Mouse (Mus musculus): ENCODE data around the gene C77080.

Gene C77080

DNA sequence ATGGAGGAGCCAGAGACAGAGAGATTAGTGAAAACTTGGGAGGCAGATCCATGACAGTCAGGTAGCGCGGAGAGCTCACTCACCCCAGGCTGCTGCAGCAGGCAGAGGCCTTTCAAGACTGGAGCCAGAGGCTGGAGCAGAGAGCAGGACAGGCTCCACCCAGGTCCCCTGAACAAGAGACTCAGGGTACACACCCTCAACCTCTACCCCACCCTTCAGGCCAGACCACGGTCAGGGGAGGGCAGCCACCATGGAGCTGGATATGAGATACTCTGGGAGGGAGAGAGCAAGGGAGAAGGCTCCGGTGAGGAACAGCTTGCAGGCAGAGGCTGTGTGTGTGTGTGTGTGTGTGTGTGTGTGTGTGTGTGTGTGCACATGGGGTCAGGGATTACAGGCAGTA, 5.0 kb upstream of the C77080 start:
- no peak for DNase-seq

DNA sequence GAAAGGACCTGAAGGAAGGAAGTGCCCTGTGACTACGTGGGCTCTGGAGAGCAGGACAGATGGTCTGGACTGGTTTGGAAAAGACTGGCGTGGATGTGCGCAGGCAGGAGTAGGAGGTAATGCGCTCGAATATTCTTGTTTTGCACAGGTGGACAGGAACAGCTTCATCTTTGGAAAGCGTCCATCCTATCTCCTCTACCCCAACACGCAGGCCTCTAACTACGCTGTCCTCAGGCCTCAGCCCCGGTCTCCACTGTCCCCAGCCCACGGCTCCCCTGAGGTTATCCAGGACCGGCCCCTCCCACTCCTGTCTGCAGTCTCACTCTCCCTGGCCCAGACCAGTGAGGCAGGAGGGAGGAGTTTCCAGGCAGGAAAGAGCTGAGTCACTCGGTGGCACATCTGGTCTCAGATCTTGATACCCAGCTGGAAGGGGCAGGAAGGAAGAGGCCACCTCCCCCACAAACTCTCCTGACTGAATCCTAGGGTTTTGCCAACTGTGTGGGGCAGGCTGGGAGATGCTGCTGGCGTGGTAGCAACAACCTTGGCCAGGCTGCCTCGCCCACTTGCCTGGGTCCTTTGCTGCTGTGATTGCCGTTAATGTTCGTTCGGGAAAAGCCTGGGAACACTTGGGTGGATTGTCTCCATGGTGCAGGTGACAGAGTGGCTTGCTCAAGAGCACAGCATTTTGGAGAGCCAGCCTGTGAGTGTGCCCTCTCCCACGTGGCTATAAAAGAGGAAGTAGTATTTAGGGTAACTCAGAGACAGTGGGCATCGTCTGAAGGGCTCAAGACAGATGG, 2.2 kb upstream of the C77080 start:
- peak; percentile 84 to 88 for DNase-seq

DNA sequence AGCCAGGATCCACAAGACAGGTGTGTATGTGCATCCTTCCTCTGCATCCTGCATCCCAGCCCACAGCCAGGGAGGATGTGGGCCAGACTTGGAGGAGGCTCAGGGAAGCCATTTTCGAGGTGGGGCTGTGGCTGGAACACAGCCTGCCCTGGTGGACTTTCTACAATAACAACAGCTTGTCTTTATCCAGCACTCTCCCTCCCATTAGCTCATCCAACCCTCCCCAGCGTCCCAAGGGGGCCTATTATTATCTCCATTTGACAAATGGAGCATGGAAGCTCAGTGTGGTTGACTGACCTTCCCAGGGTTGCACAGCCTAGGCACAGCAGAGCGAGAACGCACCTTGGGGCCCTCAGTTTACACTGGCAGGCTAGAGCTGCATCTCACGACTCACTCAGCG, 526 bp downstream of the C77080 start:
- no peak for DNase-seq

DNA sequence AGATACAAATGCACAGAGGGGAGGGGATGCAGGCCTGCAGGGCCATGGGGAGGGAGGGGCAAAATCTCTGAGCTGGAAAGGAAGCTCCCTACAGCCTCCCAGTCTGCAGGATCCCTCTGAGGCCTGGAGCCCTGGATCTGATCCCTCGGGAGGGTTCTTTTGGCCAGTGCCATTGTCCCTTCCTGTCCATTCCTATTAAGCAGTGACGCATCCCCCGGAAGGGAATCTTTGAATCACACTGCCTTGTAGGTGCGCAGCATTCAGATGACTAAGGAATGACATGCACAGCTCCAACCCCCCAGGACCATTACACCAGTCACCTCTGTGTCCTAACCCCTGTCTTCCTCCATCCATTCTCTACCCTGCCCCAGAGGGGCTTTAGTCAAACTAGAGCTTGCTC, 2.1 kb downstream of the C77080 start:
- no peak for DNase-seq

DNA sequence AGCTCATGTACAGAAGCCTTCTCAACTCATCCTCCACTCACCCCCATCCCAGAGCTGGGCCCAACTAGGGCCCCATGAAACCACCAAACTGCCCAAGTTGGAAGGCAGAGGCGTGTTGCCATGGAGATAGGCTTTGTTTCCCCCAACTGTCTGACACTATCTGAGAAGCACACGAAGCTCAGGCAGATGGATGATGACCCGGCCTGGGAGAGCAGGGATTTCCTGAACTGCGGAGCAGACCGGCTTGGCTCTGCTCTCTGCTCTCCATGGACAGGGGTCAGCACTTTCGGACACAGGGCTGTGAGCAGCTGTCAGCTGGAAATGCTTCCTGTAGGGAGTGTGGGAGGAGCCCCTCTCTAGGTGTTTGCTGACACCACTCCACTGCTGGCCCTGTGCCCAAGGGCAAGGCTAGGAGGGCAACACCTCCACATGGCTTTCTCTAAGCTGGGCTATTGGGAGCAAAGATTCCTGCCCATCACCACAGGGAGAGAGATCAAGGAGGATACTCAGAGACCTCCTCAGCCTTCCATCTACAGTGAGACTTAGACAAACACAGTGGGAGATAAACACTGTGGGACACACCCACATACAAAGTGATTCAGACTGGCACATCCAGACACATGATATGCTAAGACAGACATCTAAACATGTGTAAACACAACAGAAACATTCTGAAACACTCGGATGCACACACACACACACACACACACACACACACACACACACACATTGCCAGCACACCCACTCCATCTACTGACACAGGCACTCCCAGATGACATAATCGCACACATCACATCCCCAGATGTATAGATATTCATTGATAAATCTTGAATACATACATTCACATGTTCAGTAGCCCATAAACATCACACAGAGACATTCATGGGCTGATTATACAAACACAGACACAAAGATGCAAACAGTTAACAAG, 4.5 kb downstream of the C77080 start:
- peak; percentile 74 to 84 for DNase-seq

DNA sequence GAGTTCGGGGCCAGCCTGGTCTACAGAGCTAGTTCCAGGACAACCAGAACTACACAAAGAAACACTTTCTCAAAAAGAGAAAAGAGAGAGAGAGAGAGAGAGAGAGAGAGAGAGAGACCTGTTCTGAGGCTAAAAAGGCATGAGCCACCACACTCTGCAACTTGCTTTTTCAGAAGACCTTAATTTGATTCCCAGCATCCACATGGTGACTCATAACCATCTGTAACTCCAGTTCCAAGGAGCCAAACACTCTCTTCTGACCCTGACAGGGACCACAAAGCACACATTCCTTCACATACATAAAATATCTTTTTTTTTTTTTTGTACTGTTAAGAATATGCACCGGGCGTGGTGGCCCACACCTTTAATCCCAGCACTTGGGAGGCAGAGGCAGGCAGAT, 6.6 kb downstream of the C77080 start:
- no peak for DNase-seq

DNA sequence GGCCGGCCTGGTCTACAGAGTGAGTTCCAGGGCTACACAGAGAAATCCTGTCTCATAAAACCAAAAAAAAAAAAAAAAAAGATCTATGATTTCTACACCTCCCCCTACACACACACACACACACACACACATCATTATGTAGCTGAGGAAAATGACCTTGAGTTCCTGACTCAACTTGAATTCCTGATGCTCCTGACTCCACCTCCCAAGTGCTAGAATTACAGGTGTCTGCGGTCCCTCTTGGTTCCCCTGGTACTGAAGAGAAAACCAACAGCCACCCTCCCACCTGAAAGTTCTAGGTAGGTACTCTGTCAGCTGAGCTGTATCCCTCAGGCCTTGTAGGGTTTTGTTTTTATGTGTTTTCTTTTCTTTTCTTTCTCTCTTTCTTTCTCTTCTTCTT, 8.7 kb downstream of the C77080 start:
- no peak for DNase-seq

DNA sequence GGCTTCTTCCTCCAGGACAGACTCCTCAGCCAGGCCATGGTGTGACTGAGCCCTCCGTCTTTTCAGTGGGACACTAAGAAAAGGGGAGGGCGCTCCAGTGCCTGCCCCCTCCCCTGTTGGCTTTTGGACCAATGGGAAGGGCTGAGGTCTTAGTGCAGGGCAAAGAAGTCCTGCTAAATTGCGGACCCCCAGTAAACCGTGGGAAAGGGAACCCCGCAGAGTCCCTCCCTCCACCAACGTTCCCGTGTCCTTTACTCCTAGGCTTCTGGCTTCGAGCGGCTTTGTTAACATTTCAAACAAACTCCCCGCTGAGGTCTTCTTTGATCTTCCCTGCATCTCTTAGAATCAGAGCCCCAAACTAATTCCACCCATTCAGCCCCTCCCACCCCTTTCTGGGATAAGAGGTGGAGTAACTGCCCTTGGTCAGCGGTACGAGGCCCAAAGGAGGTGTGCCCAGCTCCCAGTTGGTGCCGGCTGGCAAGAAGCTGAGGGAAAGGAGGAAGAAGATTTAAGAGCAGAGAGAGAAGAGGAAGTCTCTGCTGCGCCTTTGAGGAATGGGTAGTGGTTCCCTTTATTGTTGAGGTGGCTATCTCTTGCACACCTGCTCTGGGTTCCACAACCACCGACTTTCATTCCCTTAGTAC, 9.6 kb downstream of the C77080 start:
- DNase-seq: peak; percentile 59 to 61

DNA sequence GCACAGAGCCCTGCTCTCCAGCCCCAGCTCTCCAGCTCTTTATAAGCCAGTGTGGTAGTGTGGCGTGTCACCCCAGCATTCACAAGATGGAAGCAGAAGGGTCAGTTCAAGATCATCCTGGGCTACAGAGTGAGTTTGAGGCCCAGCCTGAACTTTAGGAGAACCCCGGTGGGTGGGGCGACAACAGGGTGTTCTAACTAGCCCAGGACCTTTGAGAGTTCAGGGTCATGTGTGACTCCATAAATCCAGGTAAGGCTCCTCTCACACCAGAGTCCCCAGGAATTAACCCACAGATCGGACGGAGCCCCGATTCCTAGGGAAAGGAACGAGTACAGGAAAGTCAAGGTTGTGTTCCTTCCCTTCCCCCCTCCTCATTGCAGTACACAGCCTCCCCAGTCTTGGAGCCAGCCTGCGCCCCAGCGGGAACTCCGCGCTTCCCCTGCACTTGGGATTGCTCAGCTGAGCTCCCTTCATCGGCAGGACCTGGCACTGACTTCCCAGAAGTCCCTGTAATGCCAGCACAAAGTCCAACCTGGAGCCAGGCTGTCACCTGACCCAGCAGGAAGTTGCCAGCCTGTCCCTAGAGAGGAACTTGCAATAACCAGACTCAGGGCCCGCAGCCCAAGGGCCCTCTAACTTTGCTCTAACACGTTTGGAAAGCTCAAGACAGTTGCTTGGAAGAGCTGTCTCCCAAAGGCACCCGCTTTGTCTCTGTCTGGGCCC, 10.3 kb downstream of the C77080 start:
- DNase-seq: peak; percentile 74 to 78

DNA sequence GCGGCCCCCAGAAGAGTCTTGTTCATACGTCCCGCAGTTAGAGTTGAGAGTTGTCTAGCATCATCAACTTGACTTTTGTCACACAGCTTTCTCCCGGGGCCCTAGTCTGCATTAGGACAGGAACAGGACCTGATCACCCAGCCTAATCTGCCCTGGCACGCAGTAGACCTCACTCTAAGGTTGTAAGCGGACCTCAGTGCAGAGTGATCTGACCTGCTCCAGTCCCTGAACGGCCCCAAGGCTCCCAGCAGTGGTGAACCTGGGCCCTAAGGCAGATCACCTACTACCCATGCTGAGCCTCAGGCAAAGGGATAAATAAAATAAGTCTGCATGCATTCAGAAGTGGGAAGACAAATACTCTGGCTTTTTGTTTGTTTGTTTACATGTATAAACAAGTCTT, 11.9 kb downstream of the C77080 start:
- no peak for DNase-seq

DNA sequence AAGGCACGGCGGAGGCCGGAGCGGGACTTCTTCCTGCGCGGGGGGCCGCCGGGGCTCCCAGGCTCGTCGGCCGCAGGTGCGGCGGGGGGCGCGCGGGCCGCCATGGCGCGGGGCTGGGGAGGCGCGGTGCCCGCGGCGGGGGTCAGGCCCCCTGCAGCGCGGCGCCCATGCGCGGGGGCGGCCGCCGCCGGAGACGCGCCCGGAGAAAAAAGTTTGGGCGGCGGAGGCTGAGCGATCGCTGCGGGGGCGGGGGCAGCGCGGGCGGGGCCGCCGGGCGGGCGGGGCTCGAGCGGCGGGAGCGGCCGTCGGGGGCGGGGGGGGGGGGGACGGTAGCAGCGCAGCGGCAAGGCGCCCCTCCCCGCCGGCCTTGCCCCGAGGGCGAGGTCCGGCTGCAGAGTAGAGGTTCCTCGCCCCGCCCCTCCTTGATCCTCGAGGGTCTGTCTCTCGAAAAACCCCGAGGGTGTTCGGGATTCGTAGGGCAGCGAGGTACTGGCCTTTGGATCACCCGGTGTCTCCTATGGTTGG, 12.9 kb downstream of the C77080 start:
- DNase-seq: peak in 1 of 2 experiments; percentile 69

DNA sequence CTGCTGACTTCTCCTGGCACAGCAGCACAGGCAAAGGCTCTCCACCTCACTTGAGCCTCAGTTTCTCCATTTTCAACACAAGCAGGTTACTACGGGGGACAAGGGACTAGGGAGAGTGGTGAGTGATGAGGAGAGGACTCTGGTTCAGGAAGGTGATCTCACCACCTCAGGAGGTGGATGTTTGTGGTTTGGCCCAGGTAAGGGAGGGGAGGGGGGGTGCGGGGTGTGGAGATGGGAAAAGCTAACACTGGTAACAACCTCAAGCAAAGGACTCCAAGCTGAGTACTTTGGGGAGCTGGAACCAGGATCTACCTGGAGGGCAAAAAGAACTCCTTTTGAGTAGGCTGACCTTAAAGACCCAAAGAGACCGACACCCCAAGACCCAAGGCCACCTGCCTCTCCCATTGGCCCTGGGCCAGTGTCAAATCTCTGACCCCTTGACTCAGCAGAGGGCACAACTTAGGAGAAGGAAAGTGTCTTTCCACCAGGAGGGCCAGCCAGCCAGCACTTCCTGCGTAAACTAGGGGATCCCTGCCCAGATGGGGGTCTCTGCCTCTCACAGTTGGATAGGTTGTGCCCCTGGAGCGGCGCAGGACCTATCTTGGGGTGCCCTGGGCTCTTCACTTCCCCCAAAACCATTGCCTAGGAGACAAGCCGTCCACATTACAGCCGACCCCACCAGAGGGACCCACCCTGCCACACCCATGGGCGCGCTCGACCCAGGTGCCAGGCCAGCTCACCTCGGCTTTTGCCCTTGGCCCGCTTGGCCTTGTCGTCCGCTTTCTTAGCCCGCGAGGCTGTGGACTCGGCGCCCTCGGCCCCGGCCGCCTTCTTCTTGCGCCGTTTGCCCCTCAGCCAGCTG, 13.6 kb downstream of the C77080 start:
- peak; percentile 54 to 63 for DNase-seq

DNA sequence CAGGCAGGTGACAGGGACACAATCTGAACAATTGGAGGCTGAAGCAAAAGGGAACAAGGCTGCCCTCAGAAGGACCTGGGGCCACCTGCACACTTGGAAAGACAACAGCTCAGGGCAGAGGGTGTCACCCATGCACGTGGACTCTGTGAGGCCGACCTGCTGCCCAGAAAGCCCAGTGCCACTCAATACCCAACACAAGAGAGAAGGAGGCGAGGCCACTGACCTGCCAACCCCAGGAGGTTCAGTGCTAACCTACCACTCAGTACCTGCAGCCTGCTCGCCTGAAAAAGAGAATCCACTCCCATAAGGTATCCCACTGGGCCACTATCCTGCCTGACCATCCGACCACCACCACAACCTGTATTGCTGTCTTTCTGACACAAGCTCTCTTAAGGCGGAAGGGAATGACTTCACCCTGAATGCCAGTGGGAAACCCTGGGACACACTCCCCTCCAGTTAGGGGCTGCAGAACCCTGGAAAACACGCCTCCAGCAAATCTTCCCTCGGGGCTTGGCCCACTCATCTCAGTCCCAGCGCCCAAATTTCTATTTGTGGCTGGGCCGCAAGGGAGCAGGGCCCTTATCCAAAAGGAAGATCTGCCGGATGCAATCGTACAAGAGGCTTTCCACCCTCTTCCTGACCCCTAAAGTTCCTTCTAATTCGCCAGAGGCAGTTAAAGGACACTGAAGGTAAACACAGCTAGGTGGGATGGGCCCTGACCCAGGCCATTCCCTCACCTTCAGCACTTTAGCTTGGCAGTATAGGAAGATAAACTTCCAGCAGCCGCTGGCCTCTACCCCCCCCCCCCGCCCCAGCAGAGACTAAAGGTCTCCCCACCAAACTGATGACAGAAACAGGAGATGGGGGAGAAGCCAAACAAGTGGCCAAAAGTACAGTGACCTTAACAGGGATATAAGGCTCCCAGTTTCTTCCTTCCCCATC, 14.6 kb downstream of the C77080 start:
- peak in 1 of 2 experiments; percentile 71 for DNase-seq

DNA sequence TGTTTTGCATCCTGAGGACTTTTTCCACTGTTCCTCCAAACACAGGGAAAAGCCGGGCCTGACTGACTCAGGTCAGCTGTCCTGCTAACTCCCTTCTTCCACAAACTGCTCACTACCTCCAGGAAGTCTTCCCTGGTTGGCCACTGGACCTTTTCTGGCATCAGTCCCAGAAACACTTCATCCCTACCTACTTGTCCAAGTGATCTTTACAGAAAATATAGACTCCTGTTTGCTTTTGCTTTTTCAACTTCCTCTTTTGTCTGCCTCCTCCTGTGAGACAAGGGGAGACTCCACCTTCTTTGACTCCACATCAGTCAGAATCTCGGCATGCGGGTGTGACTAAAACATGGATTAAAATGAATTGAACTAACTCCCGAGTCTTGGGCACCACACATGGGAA, 16.4 kb downstream of the C77080 start:
- peak; percentile 71 to 88 for DNase-seq

DNA sequence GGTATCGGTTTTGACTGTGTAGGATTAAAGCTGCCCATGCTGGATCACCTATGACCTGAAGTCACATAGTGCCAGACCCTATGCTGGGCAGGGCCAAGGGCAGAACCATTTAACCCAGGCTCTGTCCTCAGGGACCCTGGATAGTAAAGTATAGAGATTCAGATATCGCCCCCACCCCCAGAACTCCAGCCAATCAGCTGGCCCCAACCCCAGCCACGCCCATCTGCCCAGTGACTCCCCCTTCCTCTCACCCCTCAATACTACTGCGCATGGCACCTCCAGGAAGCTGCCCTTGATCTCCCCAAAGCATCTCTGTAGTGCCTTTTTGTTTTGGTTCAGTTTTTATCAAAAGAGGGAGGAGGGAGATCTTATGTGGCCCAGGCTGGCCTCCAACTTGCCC, 18.4 kb downstream of the C77080 start:
- DNase-seq: no peak

DNA sequence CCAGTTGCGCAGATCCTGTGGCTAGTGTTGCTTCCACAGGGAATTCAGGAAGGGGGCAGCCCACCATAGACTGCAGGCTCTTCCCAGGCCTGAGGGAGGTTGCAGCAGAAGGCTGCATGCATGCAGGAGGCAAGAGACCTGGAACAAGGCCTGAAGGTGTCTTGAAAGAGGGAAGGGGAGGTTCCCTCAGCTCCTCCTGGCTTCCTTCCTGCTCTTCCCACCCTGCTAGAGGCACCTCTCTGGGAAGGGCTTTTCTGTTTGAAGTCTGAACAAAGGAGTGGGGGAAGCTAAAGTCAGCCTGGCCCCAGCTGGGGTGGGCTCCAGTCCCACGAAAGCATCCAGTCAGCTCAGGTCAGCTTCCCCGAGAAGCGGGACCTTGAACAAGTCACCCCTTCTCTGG, 18.9 kb downstream of the C77080 start:
- no peak for DNase-seq

DNA sequence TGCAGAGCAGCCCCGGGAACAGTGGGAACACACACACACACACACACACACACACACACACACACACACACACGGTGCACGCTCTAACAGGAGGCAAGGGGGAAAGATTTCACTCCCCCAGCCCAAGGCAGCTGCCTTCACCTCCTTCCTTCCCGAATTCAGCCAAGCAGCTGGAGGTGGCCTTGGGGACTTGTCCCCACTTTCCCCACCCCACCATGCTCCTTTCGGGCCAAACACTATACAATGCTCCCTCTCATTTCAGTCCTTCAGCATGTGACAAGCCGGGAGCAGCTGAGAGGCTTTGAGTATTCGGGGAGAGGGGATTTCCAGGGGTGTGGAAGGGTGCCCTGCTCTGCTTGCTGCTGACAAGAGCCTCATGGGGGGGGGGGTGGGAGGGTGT, 19.3 kb downstream of the C77080 start:
- DNase-seq: no peak

DNA sequence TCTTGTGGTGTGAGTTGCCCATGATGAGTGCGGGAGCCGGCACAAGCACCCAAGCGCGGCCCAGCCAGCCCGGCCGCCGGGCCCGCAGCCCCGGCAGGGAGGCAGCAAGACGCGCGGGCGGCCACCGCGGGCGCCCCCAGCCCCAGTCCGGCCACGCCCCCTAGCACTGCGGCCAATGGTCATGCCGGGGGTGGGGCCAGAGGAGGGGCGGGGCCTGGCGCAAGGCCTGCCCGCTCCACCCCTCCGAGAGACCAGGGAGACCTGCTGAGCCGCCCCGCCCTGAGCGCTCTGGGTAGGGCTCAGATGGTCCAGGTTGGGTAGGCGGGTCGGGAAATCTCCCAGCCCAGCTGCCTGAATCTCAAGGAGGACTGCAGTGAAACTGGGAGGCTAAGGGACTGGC, 22.1 kb downstream of the C77080 start:
- peak; percentile 75 to 82 for DNase-seq

DNA sequence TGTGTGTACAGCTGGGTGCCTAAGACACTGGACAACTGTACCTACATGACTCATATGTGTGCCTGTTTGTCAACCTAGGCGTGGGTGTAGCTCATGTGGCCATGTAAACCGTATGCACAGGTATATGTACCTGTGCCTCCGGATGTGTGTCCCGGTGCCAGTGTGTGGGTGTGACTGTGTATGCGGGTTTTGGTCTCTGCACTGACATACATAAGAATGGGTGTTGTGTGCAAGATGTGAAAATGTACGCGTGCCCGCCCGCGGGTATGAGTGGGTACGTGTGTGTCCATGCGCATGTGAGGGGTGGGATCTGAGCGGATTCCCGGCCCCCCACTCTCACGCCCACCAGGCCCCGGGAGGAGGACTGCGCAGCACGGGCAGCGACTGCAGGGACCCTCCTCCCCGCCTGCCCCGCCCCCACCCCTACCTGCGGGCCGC, 22.6 kb downstream of the C77080 start:
- DNase-seq: no peak

DNA sequence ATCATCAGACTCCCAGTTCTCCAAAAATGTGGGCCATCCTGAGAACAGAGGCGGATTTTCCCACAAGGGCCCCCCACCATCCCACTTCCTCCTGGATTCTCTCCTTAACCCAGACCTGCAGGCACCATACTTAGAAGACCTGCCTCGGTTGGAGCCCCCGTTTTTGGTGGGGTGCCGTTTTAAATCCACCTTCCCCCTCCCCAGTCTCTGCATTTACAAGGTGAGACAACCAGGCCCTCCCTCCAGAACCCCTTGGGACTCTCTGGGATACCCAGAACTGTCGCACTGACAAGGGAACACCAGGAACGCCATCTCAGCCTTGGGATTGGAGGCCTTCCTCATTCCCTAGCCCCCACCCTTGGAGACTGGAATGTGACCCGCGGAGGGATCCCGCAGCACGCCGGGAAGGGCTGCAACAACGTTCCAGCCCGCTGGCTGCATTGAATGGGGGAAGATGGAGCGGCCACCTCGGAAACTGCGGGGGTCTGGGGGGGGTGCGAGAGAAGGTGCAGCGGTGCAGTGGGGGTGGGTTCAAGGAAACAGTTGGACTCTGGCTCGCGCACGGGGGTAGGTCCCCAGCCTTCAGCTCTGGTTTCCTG, 23.3 kb downstream of the C77080 start:
- DNase-seq: no peak
